In the genomic region with DNA sequence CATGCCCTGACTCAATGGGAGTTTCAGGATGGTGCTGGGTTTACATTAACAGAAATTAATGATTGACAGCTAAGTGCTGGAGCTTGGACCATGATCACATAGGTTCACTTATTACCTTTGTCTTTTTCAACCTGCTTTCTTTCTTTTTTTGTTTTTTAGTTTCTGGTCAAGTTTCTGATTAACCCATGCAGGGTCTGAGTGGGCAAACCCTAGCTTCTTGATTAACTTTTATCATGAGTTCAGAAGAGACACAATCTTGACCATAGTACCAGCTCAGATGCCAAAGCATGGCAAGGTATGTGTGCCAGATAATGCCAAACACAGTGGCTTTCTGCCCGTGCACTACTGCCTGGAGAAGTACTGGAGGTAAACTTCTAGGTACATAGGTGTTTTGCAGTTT, we compare ENCODE assay signal across 20 mouse cellular contexts.
DNase-seq lines count a peak whose midpoint lies in the region; ATAC-seq and TF ChIP-seq lines count a peak whose summit lies in the region.
"Had no signal": no experiment of that assay in that cellular context is flagged by ENCODE, and none has a peak within 500 bp of the region (broad histone marks: within the 10 kb centered on the region; RNA-seq: fewer than 3 reads in every experiment).

No protein-coding gene starts in this region.

- H3K4me3 ChIP-seq in stomach, embryonic 16.5 days (replicated peaks; ENCODE audit: low read length) = no peak overlapping the region
- H3K4me3 ChIP-seq in stomach, postnatal 0 days (ENCODE audit: low read depth, low read length) = no peak overlapping the region
- H3K4me3 ChIP-seq in kidney, embryonic 14.5 days (ENCODE audit: low read length) = no peak overlapping the region
- H3K4me3 ChIP-seq: forebrain, embryonic 10.5 days; heart, adult 2 months; heart, embryonic 15.5 days; hindbrain, embryonic 15.5 days; lung, embryonic 15.5 days; midbrain, embryonic 12.5 days; neural tube, embryonic 13.5 days had no signal

- ATAC-seq in stomach, embryonic 16.5 days (ENCODE audit: insufficient read depth, low FRiP score) = 0 out of 2 replicates have a peak, but pooled peaks have one; percentile 58
- ATAC-seq in stomach, postnatal 0 days (ENCODE audit: low FRiP score, low TSS enrichment) = no peak
- peak; percentile 55; the same call in 1 of the 2 replicates for ATAC-seq in kidney, embryonic 14.5 days (ENCODE audit: low FRiP score, low TSS enrichment)

- no peak overlapping the region for H3K4me2 ChIP-seq in stomach, embryonic 16.5 days (ENCODE audit: low read depth, low read length)
- no peak overlapping the region for H3K4me2 ChIP-seq in stomach, postnatal 0 days (replicated peaks; ENCODE audit: low read depth)
- no peak overlapping the region for H3K4me2 ChIP-seq in kidney, embryonic 14.5 days (replicated peaks; ENCODE audit: low read depth, low read length)
- H3K4me2 ChIP-seq: heart, embryonic 15.5 days; hindbrain, embryonic 15.5 days; lung, embryonic 15.5 days; midbrain, embryonic 12.5 days; neural tube, embryonic 13.5 days had no signal

- no peaks in the 10 kb centered on the region for H3K27me3 ChIP-seq in stomach, embryonic 16.5 days (ENCODE audit: control insufficient read depth, insufficient read depth, low read length)
- H3K27me3 ChIP-seq in stomach, postnatal 0 days (ENCODE audit: control insufficient read depth, insufficient read depth, low read length) = no peaks in the 10 kb centered on the region
- H3K27me3 ChIP-seq in kidney, embryonic 14.5 days (ENCODE audit: control insufficient read depth, insufficient read depth, low read length) = no peaks in the 10 kb centered on the region
- H3K27me3 ChIP-seq: heart, embryonic 15.5 days; lung, embryonic 15.5 days; midbrain, embryonic 12.5 days; neural tube, embryonic 13.5 days had no signal

- TF ChIP-seq EP300 in stomach, postnatal 0 days (optimal IDR thresholded peaks at IDR 0.05) = no peak

- WGBS in stomach, embryonic 16.5 days = 68% methylated on average over 1 of the region's 1 CpGs
- WGBS in stomach, postnatal 0 days = 78% methylated on average over 1 of the region's 1 CpGs
- WGBS in kidney, embryonic 14.5 days = 62% methylated on average over 1 of the region's 1 CpGs

- H3K4me1 ChIP-seq in stomach, embryonic 16.5 days (ENCODE audit: control insufficient read depth, insufficient read depth, low read length) = peaks cover 3% of the 10 kb centered on the region; the same call in 1 of the 2 replicates
- H3K4me1 ChIP-seq in stomach, postnatal 0 days (replicated peaks; ENCODE audit: control insufficient read depth, insufficient read depth) = no peaks in the 10 kb centered on the region
- H3K4me1 ChIP-seq in kidney, embryonic 14.5 days (ENCODE audit: control insufficient read depth, insufficient read depth, low read length) = no peaks in the 10 kb centered on the region; the same call in 1 of the 2 replicates
- H3K4me1 ChIP-seq: hindbrain, embryonic 15.5 days; midbrain, embryonic 12.5 days; neural tube, embryonic 13.5 days had no signal

- DNase-seq in stomach, postnatal 0 days (ENCODE audit: low spot score) = no peak
- DNase-seq in kidney, postnatal 36 days = peak; percentile 63 to 81
- no peak for DNase-seq in right cerebral cortex, postnatal 25 days
- DNase-seq in frontal cortex, postnatal 10 days (ENCODE audit: low spot score in 2 of 2) = no peak
- no peak for DNase-seq in left cerebral cortex, adult 11 months (ENCODE audit: low spot score)
- DNase-seq: adrenal gland, postnatal 36 days; B cell, adult 2 months; cerebellum, adult 11-12 months; gastrocnemius, postnatal 14 days; heart, adult 2 months; heart, postnatal 4 days; thymus, postnatal 36 days had no signal

- H3K36me3 ChIP-seq in stomach, embryonic 16.5 days (ENCODE audit: control insufficient read depth, insufficient read depth, low read length) = no peaks in the 10 kb centered on the region
- H3K36me3 ChIP-seq in stomach, postnatal 0 days (ENCODE audit: control insufficient read depth, insufficient read depth, low read length) = no peaks in the 10 kb centered on the region
- H3K36me3 ChIP-seq in kidney, embryonic 14.5 days (ENCODE audit: control insufficient read depth, insufficient read depth, low read length) = no peaks in the 10 kb centered on the region
- H3K36me3 ChIP-seq: forebrain, embryonic 10.5 days; heart, embryonic 15.5 days; hindbrain, embryonic 15.5 days; lung, embryonic 15.5 days; midbrain, embryonic 12.5 days; neural tube, embryonic 13.5 days had no signal

- H3K9me3 ChIP-seq in stomach, embryonic 16.5 days (replicated peaks; ENCODE audit: control insufficient read depth, low read length) = no peaks in the 10 kb centered on the region
- H3K9me3 ChIP-seq in stomach, postnatal 0 days (ENCODE audit: control insufficient read depth, low read length) = no peaks in the 10 kb centered on the region
- H3K9me3 ChIP-seq in kidney, embryonic 14.5 days (ENCODE audit: control insufficient read depth, low read length) = no peaks in the 10 kb centered on the region
- H3K9me3 ChIP-seq: forebrain, embryonic 10.5 days; heart, embryonic 15.5 days; hindbrain, embryonic 15.5 days; lung, embryonic 15.5 days; midbrain, embryonic 12.5 days; neural tube, embryonic 13.5 days had no signal

- H3K9ac ChIP-seq in stomach, embryonic 16.5 days (ENCODE audit: low read length) = no peak overlapping the region
- H3K9ac ChIP-seq in stomach, postnatal 0 days (ENCODE audit: low read length) = no peak overlapping the region
- H3K9ac ChIP-seq in kidney, embryonic 14.5 days (ENCODE audit: low read depth, low read length) = no peak overlapping the region
- H3K9ac ChIP-seq: heart, embryonic 15.5 days; hindbrain, embryonic 15.5 days; lung, embryonic 15.5 days; midbrain, embryonic 12.5 days; neural tube, embryonic 13.5 days had no signal

- H3K27ac ChIP-seq in stomach, embryonic 16.5 days (ENCODE audit: low read length) = no peak overlapping the region
- no peak overlapping the region for H3K27ac ChIP-seq in stomach, postnatal 0 days (replicated peaks)
- H3K27ac ChIP-seq in kidney, embryonic 14.5 days (ENCODE audit: low read depth, low read length) = no peak overlapping the region
- H3K27ac ChIP-seq: forebrain, embryonic 10.5 days; heart, adult 2 months; heart, embryonic 15.5 days; hindbrain, embryonic 15.5 days; lung, embryonic 15.5 days; midbrain, embryonic 12.5 days; neural tube, embryonic 13.5 days had no signal

- no peak for TF ChIP-seq CTCF in stomach, postnatal 0 days (IDR thresholded peaks at IDR 0.05; ENCODE audit: low read depth)

Comparison
In these comparisons a context has a peak if more than half of its experiments do, and no peak if none do; other contexts are left out.
1. DNase-seq: peak in kidney, postnatal 36 days (2 of 2); none in stomach, postnatal 0 days (single experiment), right cerebral cortex, postnatal 25 days (single experiment), frontal cortex, postnatal 10 days (0 of 2) and left cerebral cortex, adult 11 months (single experiment).